Mouse (Mus musculus): ENCODE measurements around the gene Nhej1. TPM values are rescaled to one million over a fixed set of nuclear protein-coding genes. Genes with fewer than 3 reads are reported as not detected.

Gene Nhej1
- total and polyA plus RNA-seq, 3 experiments = 1.7 to 5.2 TPM; not detected in 1

DNA sequence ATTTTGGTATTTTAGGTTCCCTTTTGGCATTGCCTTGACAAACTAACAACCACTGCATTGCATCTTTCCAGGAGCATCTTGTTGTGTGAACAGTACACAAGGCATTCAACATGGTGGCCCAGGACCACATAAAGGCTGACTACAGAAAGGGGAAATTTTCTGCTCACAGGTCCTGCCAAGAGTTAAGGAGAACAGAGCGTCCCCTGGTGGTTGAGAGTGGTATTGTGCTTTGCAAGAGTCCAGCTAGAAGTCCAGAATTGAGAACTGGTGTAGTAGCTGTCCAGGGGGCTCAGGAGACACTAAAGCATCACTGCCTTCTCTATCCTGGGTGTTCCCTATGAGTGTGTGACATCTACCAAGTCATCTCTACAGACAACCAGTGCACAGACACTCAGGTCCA is 124.5 kb downstream of the Nhej1 start:
- no peak overlapping the region for H3K4me3 ChIP-seq (ENCODE audit: control insufficient read depth in 1 of 2, insufficient read depth in 1 of 2, low read depth in 2 of 2, low read length in 2 of 2)
- H3K79me2 ChIP-seq (ENCODE audit: control insufficient read depth, insufficient read depth, low read length, poor library complexity) = no peaks in the 10 kb centered on the region
- H3K27me3 ChIP-seq (ENCODE audit: control insufficient read depth in 1 of 2, insufficient read depth in 2 of 2, low read length in 2 of 2) = no peaks in the 10 kb centered on the region
- peaks cover 2% of the 10 kb centered on the region in 2 experiments; a peak in 2 of 4 replicates for H3K4me1 ChIP-seq (ENCODE audit: control insufficient read depth in 1 of 2, insufficient read depth in 2 of 2, low read length in 2 of 2)
- peaks cover 0 to 5% of the 10 kb centered on the region in 2 experiments; a peak in 2 of 4 replicates for H3K36me3 ChIP-seq (ENCODE audit: control insufficient read depth in 1 of 2, insufficient read depth in 2 of 2, low read length in 2 of 2)
- no peak overlapping the region for H3K27ac ChIP-seq (ENCODE audit: control insufficient read depth, low read depth, low read length)
- peak; percentile 68 for DNase-seq (ENCODE audit: low read depth, low spot score)
- no peaks in the 10 kb centered on the region for H3K9me3 ChIP-seq (replicated peaks; ENCODE audit: insufficient read depth, low read length)
- no peak overlapping the region for H3K9ac ChIP-seq (ENCODE audit: control insufficient read depth, low read depth, low read length, poor library complexity, severe bottlenecking)
- TF ChIP-seq CTCF (IDR thresholded peaks at IDR 0.05 in 2 of 3, conservative IDR thresholded peaks at IDR 0.05 in 1 of 3; ENCODE audit: control insufficient read depth in 1 of 3, insufficient read depth in 1 of 3, low read depth in 2 of 3, low read length in 3 of 3, poor library complexity in 1 of 3, severe bottlenecking in 1 of 3) = peak; percentile 82 to 100 (median 87)
- peak; percentile 52 for TF ChIP-seq RAD21 (IDR thresholded peaks at IDR 0.05; ENCODE audit: low read depth, low read length)
- peak; percentile 84 for TF ChIP-seq SMC3 (IDR thresholded peaks at IDR 0.05; ENCODE audit: low read depth, low read length)
- TF ChIP-seq POLR2AphosphoS2 (IDR thresholded peaks at IDR 0.05; ENCODE audit: low read length) = no peak
- TF ChIP-seq E2F4 (IDR thresholded peaks at IDR 0.05; ENCODE audit: borderline replicate concordance, low read depth, low read length) = no peak
- TF ChIP-seq ETS1 (IDR thresholded peaks at IDR 0.05; ENCODE audit: low read depth, low read length) = no peak
- 0 out of 2 replicates have a peak, but pooled peaks have one; percentile 8 for TF ChIP-seq ZC3H11A (IDR thresholded peaks at IDR 0.05; ENCODE audit: low read depth, low read length)
- TF ChIP-seq GABPA (IDR thresholded peaks at IDR 0.05; ENCODE audit: low read depth, low read length) = no peak

DNA sequence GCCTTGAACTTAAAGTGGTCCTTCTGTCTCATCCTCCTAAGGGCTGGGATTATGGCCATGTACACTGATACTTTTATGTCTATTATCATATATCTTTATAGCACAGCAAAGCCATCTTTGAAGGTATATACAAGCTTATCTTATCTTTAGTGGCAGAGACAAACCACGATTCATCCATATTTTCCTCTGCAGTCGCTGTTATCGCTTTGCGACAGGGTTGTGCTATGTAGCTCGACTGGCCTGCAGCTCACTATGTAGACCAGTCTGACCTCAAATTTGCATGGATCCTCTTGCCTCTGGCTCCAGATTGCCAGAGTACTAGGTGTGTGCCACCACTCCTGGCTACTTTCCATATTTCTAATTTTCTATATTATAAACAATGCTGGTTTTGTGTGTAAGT is 125.8 kb downstream of the Nhej1 start:
- Histone ChIP-seq H3K79me2 (ENCODE audit: control insufficient read depth, insufficient read depth, low read length, poor library complexity) (no peaks in the 10 kb centered on the region), H3K36me3 (ENCODE audit: control insufficient read depth in 1 of 2, insufficient read depth in 2 of 2, low read length in 2 of 2) (peaks cover 0 to 5% of the 10 kb centered on the region in 2 experiments; a peak in 2 of 4 replicates), H3K9me3 (replicated peaks; ENCODE audit: insufficient read depth, low read length) (no peaks in the 10 kb centered on the region), H3K27me3 (ENCODE audit: control insufficient read depth in 1 of 2, insufficient read depth in 2 of 2, low read length in 2 of 2) (no peaks in the 10 kb centered on the region), H3K4me3 (ENCODE audit: control insufficient read depth in 1 of 2, insufficient read depth in 1 of 2, low read depth in 2 of 2, low read length in 2 of 2) (no peak overlapping the region), H3K27ac (ENCODE audit: control insufficient read depth, low read depth, low read length) (no peak overlapping the region), H3K4me1 (ENCODE audit: control insufficient read depth in 1 of 2, insufficient read depth in 2 of 2, low read length in 2 of 2) (peaks cover 2% of the 10 kb centered on the region in 2 experiments; a peak in 2 of 4 replicates), H3K9ac (ENCODE audit: control insufficient read depth, low read depth, low read length, poor library complexity, severe bottlenecking) (no peak overlapping the region)
- DNase-seq (ENCODE audit: low read depth, low spot score) = peak; percentile 45
- peak; percentile 41; the same call in 1 of the 2 replicates for TF ChIP-seq RCOR1 (IDR thresholded peaks at IDR 0.05; ENCODE audit: low read depth, low read length)
- TF ChIP-seq MAX (IDR thresholded peaks at IDR 0.05; ENCODE audit: low read length) = no peak
- TF ChIP-seq NRF1 (IDR thresholded peaks at IDR 0.05; ENCODE audit: insufficient read depth, low read depth, low read length, poor library complexity, severe bottlenecking) = no peak
- TF ChIP-seq EP300 (IDR thresholded peaks at IDR 0.05; ENCODE audit: low read depth in 1 of 2, low read length in 2 of 2) = 0 out of 4 replicates have a peak, but pooled peaks have one; percentile 9 to 29
- TF ChIP-seq TCF12 (IDR thresholded peaks at IDR 0.05; ENCODE audit: low read depth, low read length) = peak; percentile 70
- TF ChIP-seq TAL1 (IDR thresholded peaks at IDR 0.05; ENCODE audit: low read length) = peak; percentile 20
- peak; percentile 79 for TF ChIP-seq GATA1 (IDR thresholded peaks at IDR 0.05; ENCODE audit: low read depth, low read length)
- no peak for TF ChIP-seq CHD1 (IDR thresholded peaks at IDR 0.05; ENCODE audit: low read depth, low read length)
- no peak for TF ChIP-seq E2F4 (IDR thresholded peaks at IDR 0.05; ENCODE audit: borderline replicate concordance, low read depth, low read length)
